Mouse (Mus musculus): ENCODE results near the gene Hmg20b.

DNA sequence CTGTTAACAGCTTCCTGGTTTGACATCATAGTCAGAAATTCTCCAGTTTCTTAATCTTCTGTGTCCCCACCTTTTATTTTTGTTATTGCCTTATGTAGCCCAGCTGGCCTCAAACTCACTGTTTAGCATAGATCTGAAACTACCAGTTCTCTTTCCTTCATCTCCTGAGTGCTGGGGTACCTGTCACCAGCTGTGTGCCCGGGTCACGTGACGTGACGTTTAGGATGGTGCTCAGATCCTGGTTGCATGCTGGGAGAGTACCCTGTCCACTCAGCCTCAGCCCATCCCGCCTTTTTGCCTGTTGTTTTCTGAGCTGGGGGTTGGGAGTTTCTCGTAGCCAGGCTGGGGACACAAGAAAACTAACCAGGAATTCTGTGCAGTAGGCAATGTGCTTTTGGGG is 53.0 kb downstream of the Hmg20b start:
- no peak for TF ChIP-seq POLR2A (IDR thresholded peaks at IDR 0.05; ENCODE audit: borderline replicate concordance, insufficient read depth, low read length)
- TF ChIP-seq CTCF (IDR thresholded peaks at IDR 0.05; ENCODE audit: borderline replicate concordance, insufficient read depth, low read depth, low read length), result no peak

Data from cerebellum, adult 2 months (tissue).